14 mouse cellular contexts compared by ENCODE assay signal in the genomic region with DNA sequence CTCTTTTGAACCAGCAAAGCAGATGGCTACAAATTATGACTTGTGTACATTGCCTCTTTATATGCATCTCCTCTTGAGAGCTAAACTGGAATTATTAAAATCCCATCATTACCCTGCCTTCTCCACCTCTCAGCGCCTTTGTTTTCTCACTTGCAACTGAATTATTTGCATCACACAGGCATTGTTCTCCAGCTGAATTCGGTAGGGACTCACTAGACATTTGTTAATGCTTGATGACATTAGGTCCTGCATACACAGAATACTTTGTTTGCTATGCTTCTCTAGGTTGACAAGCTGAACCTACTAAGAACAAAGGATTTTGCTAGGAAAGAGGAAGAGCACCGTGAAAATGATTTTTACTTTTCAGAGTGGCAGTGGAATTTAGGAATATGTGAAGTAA.
A peak's percentile ranks its signal among the peaks of the same experiment; 100 is the strongest.
DNase-seq lines count a peak whose midpoint lies in the region; ATAC-seq and TF ChIP-seq lines count a peak whose summit lies in the region.
"Had no signal": no experiment of that assay in that cellular context is flagged by ENCODE, and none has a peak within 500 bp of the region (broad histone marks: within the 10 kb centered on the region; RNA-seq: fewer than 3 reads in every experiment).

No protein-coding gene starts in this region.

- WGBS in forebrain, embryonic 10.5 days: 42% methylated on average over 3 of the region's 3 CpGs
- WGBS in forebrain, embryonic 14.5 days: 14% methylated on average over 3 of the region's 3 CpGs
- 22% methylated on average over 3 of the region's 3 CpGs for WGBS in hindbrain, postnatal 0 days
- 25% methylated on average over 3 of the region's 3 CpGs for WGBS in neural tube, embryonic 14.5 days

- peak; percentile 30; the same call in 1 of the 2 replicates for ATAC-seq in forebrain, embryonic 14.5 days
- ATAC-seq in hindbrain, postnatal 0 days: no peak
- ATAC-seq in neural tube, embryonic 14.5 days (ENCODE audit: low read depth): peak; percentile 46; the same call in 1 of the 2 replicates

- no peak for TF ChIP-seq CTCF in hindbrain, postnatal 0 days (IDR thresholded peaks at IDR 0.05; ENCODE audit: low read depth)
- no peak for TF ChIP-seq CTCF in gastrocnemius, adult 2 months (IDR thresholded peaks at IDR 0.05)

- H3K27me3 ChIP-seq in forebrain, embryonic 10.5 days (ENCODE audit: poor library complexity, severe bottlenecking): no peaks in the 10 kb centered on the region
- no peaks in the 10 kb centered on the region for H3K27me3 ChIP-seq in forebrain, embryonic 14.5 days (replicated peaks; ENCODE audit: control insufficient read depth, insufficient read depth, low read length)
- no peaks in the 10 kb centered on the region for H3K27me3 ChIP-seq in hindbrain, postnatal 0 days (ENCODE audit: insufficient read depth, low read length)
- H3K27me3 ChIP-seq in neural tube, embryonic 14.5 days (ENCODE audit: control insufficient read depth, insufficient read depth, low read length): no peaks in the 10 kb centered on the region
- H3K27me3 ChIP-seq: heart, embryonic 15.5 days; limb, embryonic 15.5 days had no signal

- peak overlapping the region; percentile 49; the same call in 1 of the 2 replicates for H3K27ac ChIP-seq in forebrain, embryonic 10.5 days
- no peak overlapping the region for H3K27ac ChIP-seq in forebrain, embryonic 14.5 days (ENCODE audit: low read depth, low read length)
- no peak overlapping the region for H3K27ac ChIP-seq in hindbrain, postnatal 0 days
- no peak overlapping the region for H3K27ac ChIP-seq in neural tube, embryonic 14.5 days (ENCODE audit: low read depth, low read length)
- no peak overlapping the region for H3K27ac ChIP-seq in gastrocnemius, adult 2 months
- H3K27ac ChIP-seq: heart, embryonic 15.5 days; limb, embryonic 15.5 days had no signal

- intact Hi-C loops in gastrocnemius, adult 2 months (cut with DNase I): no loop called here
- intact Hi-C loops in left cerebral cortex, postnatal 14 days (cut with DNase I): no loop called here

- DNase-seq in forebrain, embryonic 10.5 days (ENCODE audit: extremely low spot score, low spot score): no peak
- peak; percentile 59 for DNase-seq in forebrain, embryonic 14.5 days (ENCODE audit: low spot score)
- peak; percentile 11 for DNase-seq in hindbrain, postnatal 0 days (ENCODE audit: low spot score)
- DNase-seq in gastrocnemius, adult 2 months: no peak
- DNase-seq in left cerebral cortex, adult 11 months (ENCODE audit: low spot score): no peak
- no peak for DNase-seq in left cerebral cortex, postnatal 14 days (ENCODE audit: low spot score in 2 of 2)
- DNase-seq: adrenal gland, adult 2 months; cerebellum, adult 11-12 months; lung, adult 18-20 months; lung, postnatal 4 days had no signal

- no peak overlapping the region for H3K4me3 ChIP-seq in forebrain, embryonic 10.5 days
- H3K4me3 ChIP-seq in forebrain, embryonic 14.5 days (ENCODE audit: low read depth, low read length): no peak overlapping the region
- no peak overlapping the region for H3K4me3 ChIP-seq in hindbrain, postnatal 0 days (ENCODE audit: low read length)
- no peak overlapping the region for H3K4me3 ChIP-seq in neural tube, embryonic 14.5 days (ENCODE audit: low read depth, low read length)
- no peak overlapping the region for H3K4me3 ChIP-seq in gastrocnemius, adult 2 months
- H3K4me3 ChIP-seq: heart, embryonic 15.5 days; limb, embryonic 15.5 days had no signal

- no peak overlapping the region for H3K4me2 ChIP-seq in forebrain, embryonic 14.5 days (ENCODE audit: low read length)
- H3K4me2 ChIP-seq in hindbrain, postnatal 0 days (ENCODE audit: low read depth, low read length): no peak overlapping the region
- H3K4me2 ChIP-seq in neural tube, embryonic 14.5 days (ENCODE audit: low read depth, low read length): no peak overlapping the region
- H3K4me2 ChIP-seq: heart, embryonic 15.5 days; limb, embryonic 15.5 days had no signal

- peaks cover 12% of the 10 kb centered on the region for H3K4me1 ChIP-seq in forebrain, embryonic 10.5 days
- peaks cover 9% of the 10 kb centered on the region; the same call in 1 of the 2 replicates for H3K4me1 ChIP-seq in forebrain, embryonic 14.5 days (ENCODE audit: control insufficient read depth, insufficient read depth, low read length)
- H3K4me1 ChIP-seq in hindbrain, postnatal 0 days (ENCODE audit: insufficient read depth, low read length): no peaks in the 10 kb centered on the region
- H3K4me1 ChIP-seq in neural tube, embryonic 14.5 days (ENCODE audit: control insufficient read depth, insufficient read depth, low read length): no peaks in the 10 kb centered on the region
- H3K4me1 ChIP-seq: heart, embryonic 15.5 days; limb, embryonic 15.5 days had no signal

- H3K9me3 ChIP-seq in forebrain, embryonic 10.5 days: no peaks in the 10 kb centered on the region
- no peaks in the 10 kb centered on the region for H3K9me3 ChIP-seq in forebrain, embryonic 14.5 days (replicated peaks; ENCODE audit: control insufficient read depth, low read length)
- no peaks in the 10 kb centered on the region for H3K9me3 ChIP-seq in hindbrain, postnatal 0 days (ENCODE audit: low read length)
- no peaks in the 10 kb centered on the region for H3K9me3 ChIP-seq in neural tube, embryonic 14.5 days (ENCODE audit: control insufficient read depth, low read length)
- H3K9me3 ChIP-seq: G1E; heart, embryonic 15.5 days; limb, embryonic 15.5 days had no signal

- H3K9ac ChIP-seq in forebrain, embryonic 14.5 days (ENCODE audit: low read length): no peak overlapping the region
- H3K9ac ChIP-seq in hindbrain, postnatal 0 days (replicated peaks; ENCODE audit: low read length): no peak overlapping the region
- H3K9ac ChIP-seq in neural tube, embryonic 14.5 days (replicated peaks; ENCODE audit: low read depth, low read length): no peak overlapping the region
- H3K9ac ChIP-seq: heart, embryonic 15.5 days; limb, embryonic 15.5 days had no signal

- no peaks in the 10 kb centered on the region for H3K36me3 ChIP-seq in forebrain, embryonic 10.5 days (replicated peaks)
- no peaks in the 10 kb centered on the region for H3K36me3 ChIP-seq in forebrain, embryonic 14.5 days (ENCODE audit: control insufficient read depth, insufficient read depth, low read length)
- H3K36me3 ChIP-seq in hindbrain, postnatal 0 days (ENCODE audit: insufficient read depth, low read length): no peaks in the 10 kb centered on the region
- no peaks in the 10 kb centered on the region for H3K36me3 ChIP-seq in neural tube, embryonic 14.5 days (ENCODE audit: control insufficient read depth, insufficient read depth, low read length)
- H3K36me3 ChIP-seq: G1E; heart, embryonic 15.5 days; limb, embryonic 15.5 days had no signal

Comparison
In these comparisons a context has a peak if more than half of its experiments do, and no peak if none do; other contexts are left out.
1. DNase-seq: peak in forebrain, embryonic 14.5 days (single experiment) and hindbrain, postnatal 0 days (single experiment); none in forebrain, embryonic 10.5 days (single experiment), gastrocnemius, adult 2 months (single experiment), left cerebral cortex, adult 11 months (single experiment) and left cerebral cortex, postnatal 14 days (0 of 2).